Mouse (Mus musculus): ENCODE data around the gene Acbd6.

DNA sequence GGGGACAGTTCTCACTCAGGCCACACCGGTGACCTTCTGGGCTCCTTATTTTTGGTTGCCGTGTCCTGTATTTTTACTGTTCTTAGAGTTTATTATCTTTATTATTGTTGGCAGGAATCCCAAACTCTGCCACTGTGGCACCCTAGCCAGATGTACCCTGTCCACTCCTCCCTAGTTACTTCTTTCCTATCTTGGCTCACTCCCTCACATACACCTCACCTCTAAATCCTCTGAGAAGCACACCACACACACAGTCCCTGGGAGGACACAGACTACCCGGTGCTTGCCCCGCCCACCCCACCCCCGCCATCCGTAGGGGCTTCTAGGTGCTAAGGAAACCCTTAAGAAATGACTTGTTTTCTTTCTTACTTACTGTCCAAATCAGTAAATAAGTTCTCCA is 117.7 kb downstream of the Acbd6 start:
- TF ChIP-seq POLR2A (IDR thresholded peaks at IDR 0.05; ENCODE audit: insufficient read depth, low read depth, low read length), result no peak
- TF ChIP-seq CTCF (IDR thresholded peaks at IDR 0.05; ENCODE audit: insufficient read depth, low read depth, low read length), result no peak
